Mouse (Mus musculus) right cerebral cortex, postnatal 4 days (tissue): ENCODE measurements around the gene Aldh1a2.

Source experiments
- DNase-seq: peaks from one replicate; pipeline ENCODE4 v3.0.0-alpha.2; 2022

Aldh1a2 gene

DNA sequence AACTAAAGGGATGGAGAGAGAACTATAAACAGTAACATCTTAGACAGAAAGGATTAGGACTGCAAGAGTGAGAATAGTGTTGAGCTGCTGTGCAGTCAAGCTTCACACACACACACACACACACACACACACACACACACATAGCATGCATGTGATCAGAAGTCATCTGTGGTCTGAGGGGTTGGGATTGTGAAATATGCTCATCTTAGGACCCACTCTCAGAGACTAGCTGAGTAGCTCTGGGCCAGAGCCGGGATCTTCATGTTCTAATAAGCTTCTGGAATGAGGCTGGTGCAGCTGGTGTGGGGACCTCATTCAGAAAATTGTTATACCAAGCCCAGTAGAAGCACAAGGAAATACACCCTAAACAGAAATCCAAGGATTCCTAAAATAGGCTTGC is 75.1 kb downstream of the Aldh1a2 start:
- no peak for DNase-seq

DNA sequence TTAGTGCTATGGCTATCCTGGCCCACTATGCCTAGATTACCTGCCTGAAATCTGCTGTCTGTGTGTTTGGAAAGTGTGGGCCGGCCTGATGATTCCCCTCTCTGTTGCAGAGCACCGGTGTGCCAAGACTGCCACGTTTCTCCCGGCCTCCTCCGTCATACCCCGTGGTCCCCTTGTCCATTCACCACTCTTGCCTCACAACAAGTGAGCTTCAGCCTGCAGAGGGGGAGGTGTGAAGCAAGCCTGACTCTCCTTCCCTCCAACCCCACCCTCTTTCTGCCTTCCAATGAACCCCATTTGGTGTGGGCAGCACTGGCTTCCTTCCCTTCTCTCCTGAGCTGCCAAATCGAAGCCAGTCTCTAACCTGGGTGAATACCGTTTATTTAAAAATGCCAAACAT is 79.9 kb downstream of the Aldh1a2 start:
- no peak for DNase-seq

DNA sequence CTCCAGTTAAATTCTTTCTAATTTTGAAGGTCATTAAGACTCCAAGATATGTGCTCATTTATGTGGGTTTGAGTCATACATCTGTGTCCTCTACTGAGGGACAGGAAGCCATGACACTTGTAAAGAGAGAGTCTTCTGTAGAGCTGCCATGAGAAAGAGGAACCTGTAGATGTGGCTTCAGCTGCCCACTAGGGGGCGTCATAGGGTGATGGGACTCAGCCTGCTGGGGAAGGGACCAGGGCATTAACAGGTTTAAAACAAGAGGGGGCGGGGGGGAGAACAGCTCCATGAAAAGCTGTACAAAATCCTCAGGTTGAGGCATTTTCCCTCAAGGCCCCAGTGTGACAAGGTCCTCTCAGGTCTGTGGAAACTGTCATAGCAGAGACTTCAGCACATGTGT is 88.0 kb downstream of the Aldh1a2 start:
- no peak for DNase-seq

DNA sequence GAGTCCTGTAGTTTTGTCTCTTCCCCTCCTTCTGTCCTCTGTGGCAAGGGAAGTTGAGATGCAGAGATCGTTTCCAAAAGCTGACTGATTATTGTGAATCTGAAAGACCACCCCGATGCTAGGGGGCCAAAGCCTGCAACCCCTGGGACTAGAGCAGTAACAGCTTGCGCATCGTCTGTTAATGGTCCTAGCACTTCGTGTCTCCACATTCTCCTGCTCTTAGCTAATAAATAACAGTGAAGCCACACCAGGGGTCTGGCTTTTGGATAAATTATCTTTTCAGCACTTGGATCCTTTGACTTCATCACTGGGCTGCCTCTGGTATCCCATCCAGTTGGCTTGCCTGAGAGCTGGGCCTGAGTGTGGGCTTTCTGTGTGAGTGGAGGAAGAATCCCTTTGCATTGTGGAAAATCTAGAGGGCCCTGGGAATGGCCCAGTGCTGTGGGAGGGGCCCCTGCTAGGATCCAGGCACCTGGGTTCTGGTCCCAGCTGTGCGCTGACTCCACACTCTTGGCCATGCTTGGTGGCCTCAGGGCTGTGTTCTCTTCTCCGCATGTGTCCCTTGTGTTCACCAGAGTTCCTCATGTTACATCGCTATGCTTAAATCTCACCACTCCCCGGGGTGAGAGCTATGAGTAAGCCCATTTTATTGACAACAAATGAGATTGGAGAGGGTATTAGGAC is 91.7 kb downstream of the Aldh1a2 start:
- DNase-seq = no peak

DNA sequence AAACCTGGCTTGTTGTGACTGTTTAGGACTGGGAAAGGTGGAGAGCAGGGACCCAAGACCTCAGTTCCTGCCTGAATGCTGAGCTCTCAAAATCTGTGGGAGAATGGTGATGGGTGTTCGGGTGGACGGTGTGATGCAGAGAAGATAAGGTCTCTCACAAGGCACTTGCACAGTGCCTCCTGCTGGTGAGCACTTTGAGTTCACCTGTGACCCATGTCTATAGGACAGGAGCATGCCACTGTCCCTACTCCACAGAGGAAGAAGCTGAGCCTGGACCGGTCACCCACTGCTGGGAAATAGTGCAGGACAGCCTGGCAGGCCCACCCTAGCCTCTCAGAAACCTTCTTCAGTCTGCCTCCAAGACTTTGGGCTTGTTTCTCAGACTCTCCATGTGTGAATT is 100.4 kb downstream of the Aldh1a2 start:
- DNase-seq = no peak

DNA sequence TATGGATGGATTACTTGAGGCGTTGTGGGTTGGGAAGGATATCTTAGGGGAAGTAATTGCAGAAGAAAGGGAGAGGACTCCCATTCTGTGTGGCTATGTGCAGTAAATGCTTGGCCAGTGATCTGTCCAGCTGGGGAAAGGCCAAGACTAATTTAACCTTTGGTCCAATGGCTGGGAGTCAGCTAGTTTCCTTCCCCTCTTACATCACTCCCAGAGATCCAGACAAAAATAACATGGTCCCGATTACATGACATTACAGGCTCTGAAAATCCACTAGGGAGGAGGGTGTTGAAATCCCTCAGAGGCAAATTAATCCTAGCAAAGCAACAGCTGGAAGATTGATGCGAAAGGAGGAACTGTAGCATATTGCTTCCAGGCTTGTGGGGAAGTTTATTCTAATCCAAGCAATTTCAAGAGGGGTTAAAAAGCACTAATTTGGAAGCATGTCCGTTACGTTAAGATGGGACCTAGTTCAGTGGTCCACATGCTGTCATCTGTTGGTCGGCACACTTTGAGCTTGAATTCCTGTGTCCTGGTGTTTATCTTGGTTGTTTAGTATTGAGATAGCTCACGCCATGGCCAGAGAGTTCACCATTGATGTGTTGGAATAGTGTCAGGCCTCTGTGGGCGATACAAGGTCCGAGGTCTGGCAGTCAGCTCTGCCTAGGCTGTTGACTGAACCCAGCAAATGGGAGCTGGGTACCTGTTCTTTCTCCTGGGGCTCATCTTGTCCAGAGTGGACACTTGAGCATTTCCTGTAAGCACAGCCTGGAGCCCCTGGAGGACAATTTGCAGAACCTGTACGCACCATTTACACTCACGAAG is 101.7 kb downstream of the Aldh1a2 start:
- DNase-seq = no peak

DNA sequence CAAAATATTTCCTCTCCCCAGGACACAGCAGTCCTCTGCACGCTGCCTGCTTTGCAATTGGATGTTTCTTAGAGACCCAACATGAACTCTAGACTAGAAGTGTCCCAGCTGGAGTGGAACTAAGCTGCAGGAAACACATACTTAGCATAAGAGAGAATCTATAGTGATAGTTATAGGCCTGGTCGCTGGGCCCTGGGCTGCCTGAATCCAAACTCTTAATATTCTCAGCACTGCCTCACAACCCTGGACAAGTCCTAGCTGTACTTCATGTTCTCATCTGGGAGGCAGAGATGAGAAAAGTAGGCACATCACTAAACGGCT is 102.3 kb downstream of the Aldh1a2 start:
- DNase-seq = no peak

DNA sequence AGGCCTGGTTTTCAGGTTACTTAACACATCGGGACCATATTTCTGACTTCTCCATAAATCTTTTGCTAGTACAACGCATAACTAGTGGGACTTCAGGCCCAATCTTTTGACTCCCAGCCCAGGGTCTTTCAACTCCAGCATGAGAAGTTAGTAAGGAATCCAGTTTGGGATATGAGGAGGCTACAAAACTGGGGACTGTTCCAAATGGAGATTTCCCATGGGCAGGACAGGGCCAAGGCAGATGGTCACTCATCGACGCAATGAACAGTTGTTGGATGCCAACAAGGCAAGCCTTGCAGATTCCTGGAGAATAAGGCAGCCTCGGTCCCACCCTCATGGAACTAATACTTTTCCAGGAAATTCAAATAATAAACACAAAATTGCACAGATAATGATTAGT is 104.2 kb downstream of the Aldh1a2 start:
- no peak for DNase-seq

DNA sequence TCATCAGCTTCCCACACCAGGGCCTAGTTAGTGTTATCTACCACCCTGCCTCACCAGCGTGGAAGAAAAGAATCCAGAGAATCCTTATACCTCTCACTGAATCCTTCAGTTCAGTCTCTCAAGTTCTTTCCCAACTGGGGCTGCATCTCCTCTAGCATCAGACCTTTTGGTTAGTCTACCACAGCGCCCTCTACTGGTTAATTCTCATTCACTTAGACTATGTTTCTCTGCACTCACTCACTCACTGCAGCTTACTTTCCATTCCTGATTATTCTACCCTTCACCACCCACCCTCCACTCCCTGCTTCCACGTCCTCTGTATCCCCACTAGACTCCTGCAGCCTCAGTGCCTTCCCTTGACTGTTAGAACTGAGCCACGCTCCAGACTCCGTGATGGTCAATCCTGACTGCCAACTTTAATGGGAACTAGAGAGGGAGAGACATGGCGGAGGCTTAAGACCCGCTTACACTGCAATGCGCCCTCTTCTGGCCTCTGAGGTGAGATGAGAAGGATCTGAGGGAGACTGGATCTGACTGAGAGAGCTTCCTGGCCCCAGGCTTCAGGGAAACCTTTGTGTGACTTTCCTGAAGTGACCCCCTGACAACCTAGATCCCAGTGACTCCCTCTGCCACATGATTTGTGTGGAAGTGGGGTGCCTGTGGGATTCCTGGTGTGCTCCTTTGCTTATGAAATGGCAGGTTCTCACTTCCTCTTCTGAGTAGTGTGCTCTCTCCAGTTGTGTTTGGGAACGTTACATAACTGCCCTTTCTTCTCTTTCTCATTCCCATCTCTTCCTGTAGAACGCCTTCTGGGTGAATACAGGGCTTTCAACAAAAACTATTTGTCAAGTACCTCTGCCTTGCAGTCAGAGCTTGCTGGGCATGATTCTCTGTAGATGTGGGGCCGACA is 104.9 kb downstream of the Aldh1a2 start:
- no peak for DNase-seq

DNA sequence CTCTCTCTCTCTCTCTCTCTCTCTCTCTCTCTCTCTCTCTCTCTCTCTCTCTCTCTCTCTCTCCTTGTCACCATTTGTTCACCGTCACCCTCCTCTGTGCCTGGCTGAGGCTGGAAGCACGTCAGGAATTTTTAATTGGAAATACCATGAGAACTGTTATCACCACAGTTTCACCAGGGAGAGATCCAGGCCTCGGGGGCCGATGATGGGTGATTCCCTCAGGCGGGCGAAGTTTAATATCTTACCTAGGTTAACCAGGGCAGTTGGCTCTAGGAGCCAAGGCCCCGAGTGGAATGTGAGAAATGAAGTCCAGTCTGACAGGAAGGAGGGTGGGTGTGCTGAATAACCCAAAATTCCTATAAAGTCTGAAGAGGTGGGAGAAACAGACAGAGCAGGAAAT is 105.8 kb downstream of the Aldh1a2 start:
- DNase-seq = no peak

DNA sequence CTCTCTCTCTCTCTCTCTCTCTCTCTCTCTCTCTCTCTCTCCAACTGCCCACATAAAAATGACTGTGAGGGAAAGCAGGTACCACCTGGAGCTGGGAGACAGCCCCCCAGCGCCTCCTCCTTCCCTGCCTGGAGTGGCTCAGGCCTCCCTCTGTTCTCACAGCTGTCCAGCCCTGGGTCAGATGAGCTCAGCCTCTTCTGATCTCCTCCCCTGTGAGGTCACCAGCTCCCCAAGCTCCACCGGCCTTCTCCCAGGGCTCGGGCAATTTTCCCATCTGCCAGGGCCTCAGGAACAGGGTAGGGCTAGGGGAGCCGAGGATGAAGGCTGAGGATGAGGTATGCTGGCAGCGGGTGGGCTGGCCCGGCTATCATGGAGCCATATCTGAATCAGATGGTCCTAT is 106.3 kb downstream of the Aldh1a2 start:
- no peak for DNase-seq

DNA sequence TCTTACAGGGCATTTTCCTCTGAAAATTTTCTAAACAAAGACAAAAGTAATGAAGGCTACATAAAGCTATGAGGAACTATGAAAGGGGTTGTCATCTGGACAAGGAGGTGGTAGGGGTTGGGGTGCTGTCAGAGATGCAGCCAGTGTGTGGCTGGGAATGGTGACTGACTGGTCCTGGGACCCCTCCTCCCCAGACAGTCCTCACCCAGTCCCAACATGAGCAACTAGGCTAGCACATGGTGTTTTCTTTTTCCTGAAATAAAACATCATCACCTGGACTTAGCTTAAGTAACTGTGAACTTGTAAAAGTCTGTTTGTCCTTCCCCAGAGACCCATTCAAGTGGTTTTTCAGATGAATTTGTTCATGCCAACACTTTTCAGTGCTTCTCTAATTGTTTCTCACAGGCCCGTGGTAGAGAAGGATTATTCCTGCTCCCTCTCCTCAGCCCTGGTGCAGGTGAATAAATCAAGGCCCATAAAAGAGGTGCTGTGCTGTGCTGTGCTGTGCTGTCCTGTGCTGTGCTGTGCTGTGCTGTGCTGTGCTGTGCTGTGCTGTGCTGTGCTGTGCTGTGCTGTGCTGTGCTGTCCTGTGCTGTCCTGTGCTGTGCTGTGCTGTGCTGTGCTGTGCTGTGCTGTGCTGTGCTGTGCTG is 107.8 kb downstream of the Aldh1a2 start:
- DNase-seq = no peak

DNA sequence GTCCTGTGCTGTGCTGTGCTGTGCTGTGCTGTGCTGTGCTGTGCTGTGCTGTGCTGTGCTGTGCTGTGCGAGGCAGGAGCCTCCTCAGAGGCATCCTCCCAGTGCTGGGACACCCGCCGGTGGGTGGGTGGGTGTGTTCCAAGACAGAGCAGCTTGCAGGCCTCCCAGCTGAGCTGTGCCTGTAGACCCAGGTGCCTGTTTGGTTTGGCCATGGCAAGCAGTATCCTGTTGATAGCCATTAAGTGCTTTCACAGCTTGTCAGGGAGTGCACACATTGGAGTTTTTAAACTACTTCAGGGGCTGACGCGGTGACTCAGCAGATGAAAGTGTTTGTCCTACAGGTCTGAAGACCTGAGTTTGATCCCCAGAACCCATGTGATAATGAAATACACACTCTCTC is 108.5 kb downstream of the Aldh1a2 start:
- no peak for DNase-seq

DNA sequence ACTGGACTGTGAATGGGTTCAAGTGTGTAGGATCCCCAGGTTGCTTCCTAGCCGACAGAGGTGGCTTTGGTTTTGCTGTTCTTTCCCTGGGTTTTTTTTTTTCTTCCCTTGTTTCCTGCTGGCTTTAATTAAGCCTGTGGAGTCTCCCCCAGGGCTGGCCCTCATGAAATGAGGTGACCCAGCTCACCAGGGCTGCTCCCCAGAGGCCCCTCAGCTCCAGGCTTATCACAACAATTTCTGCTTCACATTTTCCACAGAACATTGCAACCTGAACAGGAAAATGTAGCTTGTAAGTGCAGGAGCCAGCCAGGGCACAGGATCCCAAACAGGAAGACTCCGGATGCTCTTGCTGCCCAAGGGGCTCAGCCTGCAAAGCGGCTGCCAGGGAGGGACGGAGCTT is 110.7 kb downstream of the Aldh1a2 start:
- DNase-seq = no peak

DNA sequence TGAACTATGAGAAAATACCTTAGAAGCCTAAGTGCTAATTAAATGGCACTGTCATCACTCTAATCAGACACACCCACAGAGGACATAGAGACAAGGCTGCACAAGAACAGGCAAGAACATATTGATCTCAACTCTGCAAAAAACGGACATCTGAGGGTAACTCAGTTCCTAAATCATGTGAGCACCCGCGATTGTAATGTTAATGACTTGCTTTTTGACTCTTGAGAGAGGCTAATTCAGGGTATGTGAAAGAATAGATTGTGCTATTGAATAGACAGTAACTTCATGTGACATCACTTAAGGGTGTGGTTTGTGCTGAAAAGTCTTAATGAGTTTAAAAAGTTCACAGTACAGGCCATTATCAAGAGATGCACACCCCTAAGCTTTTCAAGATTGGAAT is 116.1 kb downstream of the Aldh1a2 start:
- DNase-seq = no peak

DNA sequence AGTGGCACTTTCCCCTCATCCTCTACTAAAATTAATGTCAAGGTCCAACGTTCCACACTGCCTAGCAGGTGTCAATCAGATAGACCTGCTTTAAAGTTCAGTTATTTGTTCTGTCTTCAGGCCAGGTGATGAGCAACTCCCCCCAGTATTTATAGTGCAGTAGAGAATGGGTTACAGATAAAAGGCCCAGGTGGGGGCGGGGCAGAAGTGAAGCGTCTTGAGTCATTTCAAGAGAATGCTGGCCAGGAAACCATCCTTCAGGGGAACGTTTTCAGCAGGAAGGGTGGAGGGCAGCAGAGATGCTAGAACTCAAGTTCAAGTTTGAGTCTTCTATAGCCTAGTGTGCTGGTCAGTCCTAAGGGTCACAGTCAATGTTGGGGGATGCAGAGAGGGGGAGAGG is 121.1 kb downstream of the Aldh1a2 start:
- no peak for DNase-seq

DNA sequence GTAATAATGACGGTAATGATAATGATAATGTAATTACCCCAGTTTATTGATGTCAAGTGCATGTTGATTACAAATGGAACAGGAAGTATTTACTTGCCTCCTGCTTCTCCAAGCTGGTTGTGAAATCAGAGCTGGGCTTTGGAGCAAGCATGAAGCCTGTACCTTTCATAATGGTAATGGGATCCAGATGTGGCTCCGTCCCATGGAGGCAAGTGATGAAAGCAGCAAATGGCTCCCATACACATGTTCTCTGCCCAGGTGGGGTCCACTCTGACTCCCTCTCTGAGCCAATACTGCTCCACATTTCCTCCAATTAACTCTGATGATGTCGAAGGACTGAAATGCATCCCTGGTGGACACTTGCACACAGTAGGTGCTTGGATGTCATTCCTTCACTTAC is 121.8 kb downstream of the Aldh1a2 start:
- DNase-seq = no peak

DNA sequence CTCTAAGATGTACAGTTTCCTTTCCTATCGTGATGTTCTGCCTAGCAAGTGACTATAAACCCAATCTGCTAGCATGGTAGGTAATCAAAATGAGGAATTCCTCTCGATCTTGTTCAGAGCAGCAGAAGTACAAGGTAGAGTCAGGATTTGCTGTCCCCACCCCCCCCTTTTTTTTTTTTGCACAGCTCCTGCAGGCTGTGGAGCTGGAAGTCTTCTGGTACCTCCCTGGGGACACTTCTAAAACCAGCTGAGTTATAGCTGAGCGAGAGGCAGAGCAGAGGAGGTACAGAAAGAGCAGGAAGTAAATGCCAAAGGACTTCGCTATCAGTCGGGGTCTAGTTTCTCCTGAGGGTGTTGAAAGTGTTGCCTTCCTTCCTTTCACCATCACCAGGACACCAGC is 124.5 kb downstream of the Aldh1a2 start:
- DNase-seq = no peak
